Mouse (Mus musculus) heart, embryonic 10.5 days (tissue): ENCODE data around the gene Pde4a. TPM values are rescaled to one million over a fixed set of nuclear protein-coding genes. Genes with fewer than 3 reads are reported as not detected.

ENCODE experiments used
- DNase-seq: peaks from one replicate; pipeline ENCODE4 v3.0.0-alpha.2; 2017; ENCODE audit warnings: low spot score
- H3K27ac ChIP-seq: fragments of 300-500 bp; sonication (generic); 2 replicates; pipeline ENCODE4 v1.5.1; 2016; ENCODE audit warnings: mild to moderate bottlenecking
- H3K27me3 ChIP-seq: fragments of 300-500 bp; sonication (generic); 2 replicates; pipeline ENCODE4 v1.6.1; 2016; ENCODE audit warnings: mild to moderate bottlenecking; ENCODE audit not compliant: poor library complexity, insufficient read depth, severe bottlenecking
- H3K36me3 ChIP-seq: fragments of 300-500 bp; sonication (generic); 2 replicates; pipeline ENCODE4 v1.6.1; 2016; ENCODE audit warnings: mild to moderate bottlenecking, moderate library complexity
- H3K4me1 ChIP-seq: fragments of 300-500 bp; sonication (generic); 2 replicates; pipeline ENCODE4 v1.6.1; 2016; ENCODE audit warnings: mild to moderate bottlenecking
- H3K4me3 ChIP-seq: fragments of 300-500 bp; sonication (generic); 2 replicates; pipeline ENCODE4 v1.5.1; 2016; ENCODE audit warnings: mild to moderate bottlenecking, moderate library complexity
- H3K9me3 ChIP-seq: fragments of 300-500 bp; sonication (generic); 2 replicates; pipeline ENCODE4 v1.6.1; 2016; ENCODE audit warnings: mild to moderate bottlenecking, moderate library complexity
- WGBS: fragments of 180-500 bp; shearing (Covaris S2); methylation state at CpG from one replicate; pipeline ENCODE4 v1.1.7; 2016; 5-methylcytosine and 5-hydroxymethylcytosine counted together
- polyA plus RNA-seq: library from polyadenylated mRNA; unstranded; fragments of >200 nt; fragmentation: Nextera tagmentation; extraction: Ambion mirVana; gene quantifications from 2 replicates; pipeline ENCODE4 v1.2.1, GENCODE M21; 2016

The Pde4a gene
- polyA plus RNA-seq, 1 experiment from 2014 or later: 7.5 TPM

DNA sequence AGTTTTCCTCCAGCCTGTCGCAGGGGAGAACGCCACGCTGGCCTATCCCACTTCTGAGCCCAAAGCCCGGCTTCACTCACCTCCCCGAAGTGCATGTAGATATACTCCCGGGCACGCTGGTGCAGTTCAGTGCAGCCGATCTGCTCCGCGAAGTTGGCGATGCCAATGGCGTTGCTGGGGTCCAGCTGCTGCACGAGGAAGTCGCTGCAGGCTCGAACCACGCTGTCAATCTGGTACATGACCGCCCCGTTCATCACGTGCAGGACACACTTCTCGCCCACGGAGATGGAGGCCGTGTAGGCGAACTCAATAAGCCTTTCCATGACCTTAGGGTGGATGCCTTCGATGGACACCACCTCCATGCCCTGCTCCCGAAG is 71.5 kb downstream of the Pde4a start:
- Histone ChIP-seq H3K36me3 (peaks cover 49% of the 10 kb centered on the region), H3K4me1 (peaks cover 30% of the 10 kb centered on the region), H3K9me3 (no peaks in the 10 kb centered on the region), H3K27me3 (peaks cover 7% of the 10 kb centered on the region; the same call in 1 of the 2 replicates), H3K4me3 (peak overlapping the region; percentile 98), H3K27ac (peak overlapping the region; percentile 100)
- no peak for DNase-seq
- 81% methylated on average over 25 of the region's 25 CpGs for WGBS

DNA sequence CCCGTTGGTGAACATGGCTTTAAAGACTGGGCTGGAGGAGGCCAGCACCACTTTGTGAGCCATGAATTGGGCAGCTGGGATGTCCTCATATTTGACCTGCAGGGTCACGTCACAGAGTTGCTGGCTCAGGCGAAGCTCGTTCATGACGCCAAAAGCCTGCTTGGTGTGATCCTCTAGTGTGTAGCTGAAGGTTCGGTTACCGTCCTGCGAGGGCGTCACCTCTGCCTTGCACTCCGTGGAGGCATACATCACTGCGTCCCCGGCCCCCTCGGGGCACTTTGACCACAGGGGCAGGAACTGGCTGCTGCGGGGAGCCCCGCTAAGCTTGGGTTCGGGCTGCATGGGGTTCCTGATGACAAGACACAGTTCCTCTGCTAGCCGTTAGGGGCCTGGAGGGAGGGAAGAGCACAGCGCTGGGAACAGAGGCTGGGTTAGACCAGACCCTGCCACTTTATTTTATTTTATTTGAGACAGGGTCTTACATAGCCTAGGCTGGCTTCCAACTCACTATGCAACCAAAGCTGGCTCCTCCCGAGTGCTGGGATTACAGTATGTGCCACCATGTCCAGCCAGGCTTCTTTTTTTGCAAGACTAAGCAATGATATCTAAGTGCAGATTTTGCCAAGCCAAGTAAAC is 72.0 kb downstream of the Pde4a start:
- DNase-seq: no peak

DNA sequence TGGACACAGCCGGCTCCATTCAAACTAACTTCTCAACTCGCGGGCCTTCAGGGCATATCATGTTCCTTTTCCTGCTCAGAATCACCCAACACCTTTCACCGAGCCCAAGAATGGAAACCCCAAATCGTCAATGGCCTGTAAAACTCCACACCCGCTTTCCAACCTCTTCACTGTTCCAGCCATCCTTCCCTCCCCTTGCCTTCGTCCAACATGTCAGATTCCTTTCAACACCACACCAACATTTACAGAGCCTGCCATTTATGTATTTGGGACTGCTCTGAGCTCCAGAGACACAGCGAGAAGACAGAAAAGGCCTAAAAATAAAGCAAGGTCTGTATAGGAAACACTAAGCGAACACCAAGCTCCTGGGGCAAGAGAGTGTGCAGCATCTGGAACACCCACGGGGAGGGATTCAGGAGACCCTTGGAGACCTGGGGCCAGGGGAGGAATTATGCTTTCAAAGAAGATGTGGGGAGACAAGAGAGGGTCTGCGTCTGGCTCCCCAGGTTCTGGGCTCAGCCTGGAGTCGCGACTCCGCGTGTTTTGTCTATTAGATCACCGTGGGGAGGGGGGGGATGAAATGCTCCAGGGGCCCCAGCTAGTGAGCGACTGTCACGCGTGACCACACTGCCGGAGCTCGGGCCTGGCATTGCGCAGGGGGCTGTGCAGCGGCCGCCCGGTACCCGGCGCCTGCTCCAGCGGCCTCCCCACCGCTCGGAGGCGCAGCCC is 72.7 kb downstream of the Pde4a start:
- Histone ChIP-seq H3K4me1 (peaks cover 27% of the 10 kb centered on the region), H3K36me3 (peaks cover 39% of the 10 kb centered on the region), H3K4me3 (peak overlapping the region; percentile 98), H3K27ac (peak overlapping the region; percentile 100), H3K27me3 (peaks cover 19% of the 10 kb centered on the region), H3K9me3 (no peaks in the 10 kb centered on the region; the same call in 1 of the 2 replicates)
- 1% methylated on average over 31 of the region's 31 CpGs for WGBS
- no peak for DNase-seq

More for the DNA sequence above, 72.0 kb downstream of the Pde4a start:
- H3K4me3 ChIP-seq: peak overlapping the region; percentile 98
- no peaks in the 10 kb centered on the region for H3K9me3 ChIP-seq
- H3K27ac ChIP-seq: peak overlapping the region; percentile 100
- peaks cover 44% of the 10 kb centered on the region for H3K36me3 ChIP-seq
- WGBS: 18% methylated on average over 19 of the region's 19 CpGs
- H3K27me3 ChIP-seq: peaks cover 12% of the 10 kb centered on the region; the same call in 1 of the 2 replicates
- peaks cover 27% of the 10 kb centered on the region for H3K4me1 ChIP-seq

DNA sequence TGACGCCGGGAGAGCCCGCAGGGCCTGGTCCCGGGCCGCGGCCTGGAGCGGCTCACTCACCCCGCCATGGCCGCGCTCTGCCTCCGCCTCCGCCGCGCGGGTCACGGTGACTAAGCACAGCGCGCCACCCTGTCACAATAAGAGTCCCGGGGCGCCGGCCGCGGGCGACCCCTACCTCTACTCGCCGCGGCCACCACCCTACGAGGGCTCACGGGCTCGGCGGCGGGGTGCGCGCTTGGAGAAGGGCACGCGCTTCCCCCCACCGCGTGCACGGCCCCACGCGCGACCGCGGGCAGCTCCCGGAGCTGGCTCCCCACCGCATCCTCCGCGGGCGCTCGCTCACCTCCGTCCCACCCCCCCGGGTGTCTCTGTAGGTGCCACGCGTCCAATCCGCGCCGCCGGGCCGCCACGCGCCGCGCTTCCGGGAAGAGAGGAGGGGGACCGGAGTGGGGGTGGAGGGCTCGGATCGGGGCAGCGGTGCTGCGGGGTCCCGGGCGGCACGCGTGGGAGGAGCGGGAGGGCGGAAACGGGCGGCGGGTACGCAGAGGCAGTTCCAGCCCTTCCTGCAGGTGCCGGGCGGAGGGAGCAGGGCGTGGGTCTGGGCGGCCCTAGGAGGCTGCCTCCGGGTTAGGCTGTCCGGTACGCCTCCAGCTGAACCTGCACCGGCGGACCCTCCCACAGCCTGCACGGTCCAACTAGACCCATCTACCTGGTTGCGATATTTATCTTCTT is 73.4 kb downstream of the Pde4a start, which contains the start of gene Keap1:
Keap1 (minus strand) TSS at position 629 of the 732 bp plus-strand sequence.
- no peaks in the 10 kb centered on the region; the same call in 1 of the 2 replicates for H3K9me3 ChIP-seq
- peaks cover 26% of the 10 kb centered on the region for H3K27me3 ChIP-seq
- WGBS: under 1% methylated on average over 89 of the region's 90 CpGs

DNA sequence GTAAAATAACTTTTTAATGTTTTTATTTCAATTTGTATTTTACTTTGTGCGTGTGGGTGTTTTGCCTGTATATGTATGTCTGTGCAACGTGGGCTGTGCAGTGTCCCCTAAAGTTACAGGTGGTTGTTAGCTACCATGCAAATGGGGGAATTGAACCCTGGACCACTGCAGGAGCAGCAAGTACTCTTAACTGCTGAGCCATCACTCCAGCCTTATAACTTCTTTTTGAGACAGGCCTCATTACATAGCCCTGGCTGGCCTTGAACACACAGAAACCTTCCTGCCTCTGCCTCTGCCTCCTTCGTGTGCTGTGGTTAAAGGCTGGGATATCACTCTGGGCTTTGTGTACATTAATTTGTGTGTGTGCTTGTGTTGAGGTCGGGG is 73.9 kb downstream of the Pde4a start:
- H3K4me3 ChIP-seq: peak overlapping the region; percentile 98
- no peaks in the 10 kb centered on the region; the same call in 1 of the 2 replicates for H3K9me3 ChIP-seq
- DNase-seq: no peak
- H3K27me3 ChIP-seq: peaks cover 32% of the 10 kb centered on the region
- H3K36me3 ChIP-seq: peaks cover 26% of the 10 kb centered on the region
- H3K4me1 ChIP-seq: peaks cover 36% of the 10 kb centered on the region
- H3K27ac ChIP-seq: peak overlapping the region; percentile 100
- WGBS: 36% methylated on average over 4 of the region's 4 CpGs

More for the DNA sequence above, 73.4 kb downstream of the Pde4a start, which contains the start of gene Keap1:
- H3K4me1 ChIP-seq: peaks cover 30% of the 10 kb centered on the region
- H3K4me3 ChIP-seq: peak within 1 kb of the TSS; percentile 98
- peak; percentile 93 for DNase-seq
- H3K27ac ChIP-seq: peak within 1 kb of the TSS; percentile 100
- peaks cover 31% of the 10 kb centered on the region for H3K36me3 ChIP-seq

DNA sequence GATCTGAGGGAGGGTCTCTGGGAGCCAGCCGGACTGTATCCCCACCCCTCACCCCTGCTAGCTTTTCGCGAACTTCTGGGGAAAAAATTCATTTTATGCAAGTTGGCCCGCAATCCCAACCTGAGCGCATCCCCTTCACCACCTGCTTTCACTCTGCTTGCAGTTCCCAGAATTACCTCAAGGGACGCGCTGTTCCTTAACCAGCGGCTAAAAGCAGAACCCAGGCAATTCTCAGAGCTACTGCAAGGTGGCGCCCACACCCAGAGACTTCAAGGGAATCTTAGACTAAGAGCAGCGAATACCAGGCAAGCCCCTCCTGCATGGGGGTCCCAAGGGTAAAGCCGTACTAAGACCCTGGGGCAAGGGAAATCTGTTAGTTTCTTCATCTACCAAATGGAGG is 75.8 kb downstream of the Pde4a start:
- no peak overlapping the region for H3K27ac ChIP-seq
- H3K36me3 ChIP-seq: peaks cover 7% of the 10 kb centered on the region; the same call in 1 of the 2 replicates
- 5% methylated on average over 11 of the region's 11 CpGs for whole genome bisulfite sequencing
- H3K9me3 ChIP-seq: no peaks in the 10 kb centered on the region; the same call in 1 of the 2 replicates
- H3K4me1 ChIP-seq: peaks cover 39% of the 10 kb centered on the region
- no peak overlapping the region for H3K4me3 ChIP-seq
- peaks cover 51% of the 10 kb centered on the region for H3K27me3 ChIP-seq
- peak; percentile 92 for DNase-seq

DNA sequence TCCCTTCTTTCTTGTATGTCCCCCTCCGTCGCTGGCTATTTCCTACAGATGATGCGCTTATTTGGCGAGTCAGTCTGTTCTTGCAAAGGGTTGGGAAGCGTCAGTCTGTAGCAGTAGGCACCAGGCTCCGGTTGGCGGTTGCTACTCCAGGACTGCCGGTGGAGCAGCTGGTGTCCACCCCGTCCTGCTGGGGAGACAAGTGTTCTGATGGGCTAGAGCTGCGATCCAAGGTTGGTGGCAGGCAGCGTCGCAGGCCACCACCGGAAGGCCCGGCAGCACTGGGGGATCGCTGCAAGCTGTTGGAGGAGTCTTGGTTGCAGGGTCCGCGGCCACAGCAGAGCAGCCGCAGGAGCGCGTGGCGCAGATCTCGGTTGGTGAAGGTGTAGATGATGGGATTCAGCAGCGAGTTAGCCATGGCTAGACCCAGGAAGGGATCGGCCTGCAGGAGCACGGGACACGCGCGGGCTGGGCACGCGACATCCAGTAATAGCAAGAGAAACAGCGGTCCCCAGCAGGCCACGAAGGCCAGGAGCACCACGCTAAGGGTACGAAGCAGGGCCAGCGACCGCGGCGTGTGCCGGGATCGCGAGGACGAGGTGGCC is 78.4 kb downstream of the Pde4a start:
- WGBS: 4% methylated on average over 42 of the region's 42 CpGs
- H3K9me3 ChIP-seq: no peaks in the 10 kb centered on the region; the same call in 1 of the 2 replicates
- H3K27me3 ChIP-seq: peaks cover 76% of the 10 kb centered on the region
- H3K4me3 ChIP-seq: peak overlapping the region; percentile 64
- DNase-seq: no peak
- H3K36me3 ChIP-seq: peaks cover 2% of the 10 kb centered on the region; the same call in 1 of the 2 replicates
- peaks cover 30% of the 10 kb centered on the region for H3K4me1 ChIP-seq
- 0 out of 2 replicates have a peak overlapping the region, but pooled peaks have one; percentile 63 for H3K27ac ChIP-seq

DNA sequence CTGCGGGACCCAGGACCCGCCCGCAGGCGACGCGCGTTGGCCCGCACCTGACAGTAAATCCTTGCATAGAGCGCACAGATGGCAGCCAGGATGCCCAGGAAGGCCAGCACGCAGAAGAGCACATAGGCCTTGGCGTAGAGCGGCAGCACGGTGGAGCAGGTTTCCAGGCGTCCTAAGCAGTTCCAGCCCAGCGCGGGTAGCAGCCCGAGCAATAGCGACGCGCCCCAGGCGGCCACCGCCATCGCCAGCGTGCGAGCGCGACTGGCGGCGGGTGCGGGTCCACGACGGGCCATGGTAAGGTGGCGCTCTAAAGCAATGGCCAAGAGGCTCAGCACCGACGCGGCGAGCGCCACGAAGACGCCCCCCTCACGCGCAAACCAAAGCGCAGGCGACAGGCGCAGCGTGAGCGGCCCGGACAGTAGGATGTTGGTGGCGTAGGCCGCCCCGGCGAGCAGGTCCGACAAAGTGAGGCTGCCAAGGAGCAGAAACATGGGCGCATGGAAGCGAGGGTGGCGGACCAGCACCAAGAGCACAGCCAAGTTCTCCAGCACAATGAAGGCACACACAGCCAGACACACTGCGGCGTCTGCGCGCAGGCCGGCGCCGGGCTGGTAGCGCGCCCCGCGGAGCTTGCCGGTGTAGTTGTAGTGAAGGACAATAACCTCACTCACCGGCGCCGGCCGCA is 79.1 kb downstream of the Pde4a start:
- H3K27ac ChIP-seq: peak overlapping the region; percentile 63
- H3K4me3 ChIP-seq: peak overlapping the region; percentile 64
- H3K27me3 ChIP-seq: peaks cover 82% of the 10 kb centered on the region
- no peaks in the 10 kb centered on the region; the same call in 1 of the 2 replicates for H3K9me3 ChIP-seq
- peaks cover 2% of the 10 kb centered on the region; the same call in 1 of the 2 replicates for H3K36me3 ChIP-seq
- under 1% methylated on average over 72 of the region's 72 CpGs for WGBS
- no peak for DNase-seq
- peaks cover 30% of the 10 kb centered on the region for H3K4me1 ChIP-seq

DNA sequence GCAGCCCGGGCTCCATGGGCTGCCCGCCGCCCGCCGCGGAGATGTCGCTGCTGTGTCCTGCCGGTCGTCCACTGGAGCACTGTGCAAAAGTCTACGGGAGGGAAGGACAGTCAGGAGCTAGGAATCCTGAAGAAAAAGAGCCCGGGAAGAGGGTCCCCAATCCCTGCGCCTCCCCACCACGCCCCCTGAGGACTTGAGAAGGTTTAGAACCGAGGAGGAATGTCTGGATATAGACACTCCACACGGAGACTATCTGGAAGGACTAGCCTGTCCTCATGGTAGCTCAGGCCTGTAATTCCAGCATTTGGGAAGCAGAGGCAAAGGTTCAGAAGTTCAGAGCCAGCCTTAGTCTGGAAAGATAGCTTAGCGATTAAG is 79.6 kb downstream of the Pde4a start:
- no peaks in the 10 kb centered on the region; the same call in 1 of the 2 replicates for H3K9me3 ChIP-seq
- WGBS: under 1% methylated on average over 16 of the region's 16 CpGs

DNA sequence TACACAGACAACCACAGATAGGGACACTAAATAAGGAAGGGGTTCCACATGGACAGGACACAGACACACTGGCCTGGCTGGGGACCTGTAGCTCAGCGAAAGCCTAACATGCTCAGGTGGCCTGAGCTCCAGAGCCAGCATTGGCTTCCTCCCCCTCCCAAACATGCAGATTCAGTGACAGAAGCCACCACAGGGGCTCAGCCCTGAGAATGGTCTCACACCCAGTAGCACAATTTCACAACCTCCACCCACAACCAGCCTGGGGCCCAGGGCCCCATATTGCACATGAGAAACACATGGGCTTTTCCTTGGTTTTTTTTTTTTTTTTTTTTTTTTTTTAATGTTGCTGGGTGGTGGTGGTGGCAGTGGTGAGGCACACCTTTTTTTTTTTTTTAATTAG is 80.8 kb downstream of the Pde4a start:
- Histone ChIP-seq H3K4me1 (peaks cover 39% of the 10 kb centered on the region), H3K9me3 (no peaks in the 10 kb centered on the region; the same call in 1 of the 2 replicates), H3K36me3 (peaks cover 2% of the 10 kb centered on the region; the same call in 1 of the 2 replicates), H3K27ac (no peak overlapping the region), H3K27me3 (peaks cover 97% of the 10 kb centered on the region), H3K4me3 (no peak overlapping the region)
- DNase-seq: no peak
- 60% methylated on average over 1 of the region's 1 CpGs for WGBS

More for the DNA sequence above, 79.6 kb downstream of the Pde4a start:
- peak overlapping the region; percentile 64 for H3K4me3 ChIP-seq
- H3K27me3 ChIP-seq: peaks cover 87% of the 10 kb centered on the region
- no peak for DNase-seq
- peak overlapping the region; percentile 63; the same call in 1 of the 2 replicates for H3K27ac ChIP-seq
- peaks cover 33% of the 10 kb centered on the region for H3K4me1 ChIP-seq
- H3K36me3 ChIP-seq: peaks cover 2% of the 10 kb centered on the region; the same call in 1 of the 2 replicates

DNA sequence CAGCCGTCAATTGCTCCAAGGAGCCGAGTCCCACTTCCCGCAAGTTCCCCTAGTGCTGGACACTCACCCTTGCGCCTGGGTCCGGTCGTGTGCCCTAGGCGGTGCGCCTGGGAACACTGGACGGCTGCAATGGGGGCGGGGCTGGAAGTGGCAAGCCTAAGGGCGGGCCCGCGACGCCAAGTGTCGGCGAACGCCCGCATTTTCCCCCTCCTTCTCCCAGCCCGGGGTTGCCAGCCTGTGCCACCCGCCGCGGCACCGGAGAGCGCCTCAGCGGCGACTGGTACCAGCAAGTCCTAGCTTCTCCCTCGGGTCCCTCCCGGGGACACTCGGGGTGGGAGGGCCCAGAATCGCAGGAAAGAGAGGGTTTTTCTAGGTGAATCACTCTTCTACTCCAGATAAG is 82.8 kb downstream of the Pde4a start, which contains the start of gene S1pr5:
S1pr5 (minus strand) TSS at position 118 of the 400 bp plus-strand sequence.
- WGBS: 2% methylated on average over 30 of the region's 30 CpGs
- Histone ChIP-seq H3K27ac (no peak within 1 kb of the TSS), H3K4me3 (peak within 1 kb of the TSS; percentile 56), H3K27me3 (peaks cover 93% of the 10 kb centered on the region), H3K4me1 (peaks cover 41% of the 10 kb centered on the region), H3K36me3 (no peaks in the 10 kb centered on the region), H3K9me3 (no peaks in the 10 kb centered on the region)
- no peak for DNase-seq
